Mouse (Mus musculus) monocyte, adult 2 months (primary cell): ENCODE data around the gene Josd2.
A peak's percentile ranks its signal among the peaks of the same experiment; 100 is the strongest.

Experiments
- DNase-seq, 2 experiments: peaks; one replicate each; pipeline ENCODE4 v3.0.0; 2022; ENCODE audit warnings: low spot score in 2 of 2, low read depth in 1 of 2

Josd2 gene

DNA sequence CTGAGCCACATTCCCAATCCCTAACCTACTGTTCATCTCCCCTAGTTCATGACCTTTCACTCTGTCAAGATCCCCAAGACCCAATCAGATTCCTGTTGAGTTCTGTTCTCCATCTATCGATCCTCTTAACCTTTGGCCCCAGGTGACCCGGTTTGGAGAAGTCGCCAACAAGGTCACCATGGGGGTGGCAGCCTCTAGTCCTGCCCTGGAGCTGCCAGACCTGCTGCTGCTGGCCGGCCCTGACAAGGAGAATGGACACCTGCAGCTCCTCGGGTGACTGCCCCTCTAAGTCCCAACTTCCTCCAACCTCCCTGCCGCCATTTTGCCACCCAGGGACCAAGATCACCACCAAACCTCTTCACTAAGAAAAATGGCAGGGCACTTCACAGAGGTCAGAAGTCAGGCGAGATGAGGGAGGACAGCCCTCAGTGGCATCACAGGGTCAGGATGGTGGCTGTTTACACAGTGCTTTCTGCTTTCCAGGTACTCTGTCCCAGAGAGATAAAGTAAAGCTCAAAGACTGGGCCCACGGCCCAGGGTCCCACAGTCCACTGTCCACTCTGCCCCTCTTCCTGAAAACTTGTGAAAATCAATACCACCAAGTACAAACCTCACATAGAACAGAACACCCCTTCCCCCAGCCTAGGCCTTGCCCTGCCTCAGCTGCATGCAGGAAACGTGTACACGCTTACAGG lies 29.7 kb downstream of the Josd2 start:
- no peak for DNase-seq

DNA sequence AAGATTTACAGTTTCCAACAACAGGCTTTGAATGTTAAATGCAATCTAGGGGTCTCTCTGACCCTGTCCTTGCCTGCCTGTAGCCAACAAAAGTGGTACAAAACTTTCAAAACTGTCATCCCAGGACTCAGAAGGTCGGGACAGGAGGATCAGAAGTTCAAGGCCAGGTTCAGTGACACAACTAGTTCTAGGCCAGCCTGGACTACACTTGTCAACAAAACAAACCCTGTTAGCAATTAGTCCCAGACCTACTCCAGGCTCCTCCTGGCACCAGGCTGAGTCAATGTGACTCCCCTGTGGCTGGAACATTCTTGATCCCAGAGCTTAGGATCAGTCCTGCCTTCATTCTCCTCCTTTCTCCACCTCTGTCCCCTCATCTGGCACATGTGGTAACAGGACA lies 31.1 kb downstream of the Josd2 start:
- DNase-seq: no peak

DNA sequence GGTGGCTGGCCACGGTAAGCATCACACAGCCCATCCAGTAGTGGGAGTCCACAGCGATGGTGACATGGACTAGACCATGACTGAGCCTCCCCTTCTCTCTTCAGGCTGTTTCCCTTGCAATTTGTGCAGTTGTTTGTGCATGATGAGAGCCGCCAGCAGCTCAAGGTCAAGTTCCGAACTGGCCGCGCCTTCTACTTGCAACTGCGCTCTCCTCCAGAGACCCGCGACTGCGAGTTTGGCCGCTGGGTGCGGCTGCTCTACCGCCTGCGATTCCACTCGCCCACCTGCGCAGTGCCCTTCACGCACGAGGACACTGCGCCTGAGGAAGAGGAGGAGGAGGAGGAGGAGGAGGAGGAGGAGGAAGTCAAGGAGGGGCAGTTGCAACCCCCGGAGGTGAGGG lies 32.3 kb downstream of the Josd2 start:
- DNase-seq: no peak

DNA sequence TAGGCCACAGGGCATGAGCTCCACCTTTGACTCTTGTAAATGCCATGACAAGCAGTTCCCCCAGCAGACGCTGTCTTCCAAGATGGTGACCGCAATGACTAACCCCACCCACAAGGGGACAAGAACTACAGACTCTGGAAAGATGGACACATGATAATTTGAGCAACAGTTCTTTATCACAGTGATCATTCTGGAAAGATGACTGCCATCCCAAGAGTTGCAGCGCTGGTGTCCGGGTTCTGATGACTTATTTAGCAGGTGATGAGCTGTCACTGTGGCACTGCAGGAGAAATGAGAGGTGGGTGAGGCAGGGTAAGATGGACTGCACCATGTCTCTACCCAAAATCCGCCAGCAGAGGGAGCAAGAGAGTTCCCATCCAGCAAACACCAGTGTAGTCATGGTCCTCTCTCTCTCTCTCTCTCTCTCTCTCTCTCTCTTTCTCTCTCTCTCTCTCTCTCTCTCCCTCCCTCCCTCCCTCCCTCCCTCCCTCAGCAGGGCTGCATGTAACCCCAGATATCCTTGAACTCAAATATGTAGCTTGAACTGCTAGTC lies 33.9 kb downstream of the Josd2 start:
- DNase-seq: peak; percentile 33 to 61

DNA sequence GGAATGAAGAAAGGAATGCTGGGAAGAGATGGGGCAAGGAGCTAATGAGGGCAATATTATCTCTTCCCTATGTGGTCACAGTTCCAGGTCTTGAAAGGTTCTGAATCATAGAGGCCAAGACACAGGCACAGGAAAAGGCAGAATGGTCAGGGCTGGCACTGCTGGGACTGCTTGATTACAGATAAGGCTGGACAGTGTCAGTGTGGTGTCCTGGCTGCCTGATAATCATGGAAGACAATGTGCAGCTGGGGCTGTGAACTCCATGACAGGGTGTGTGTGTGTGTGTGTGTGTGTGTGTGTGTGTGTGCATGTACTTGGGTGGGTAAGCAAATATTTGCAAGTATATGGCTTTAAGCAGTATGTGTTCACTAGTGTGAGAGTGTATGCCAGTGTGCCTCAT lies 39.7 kb downstream of the Josd2 start:
- DNase-seq: no peak

DNA sequence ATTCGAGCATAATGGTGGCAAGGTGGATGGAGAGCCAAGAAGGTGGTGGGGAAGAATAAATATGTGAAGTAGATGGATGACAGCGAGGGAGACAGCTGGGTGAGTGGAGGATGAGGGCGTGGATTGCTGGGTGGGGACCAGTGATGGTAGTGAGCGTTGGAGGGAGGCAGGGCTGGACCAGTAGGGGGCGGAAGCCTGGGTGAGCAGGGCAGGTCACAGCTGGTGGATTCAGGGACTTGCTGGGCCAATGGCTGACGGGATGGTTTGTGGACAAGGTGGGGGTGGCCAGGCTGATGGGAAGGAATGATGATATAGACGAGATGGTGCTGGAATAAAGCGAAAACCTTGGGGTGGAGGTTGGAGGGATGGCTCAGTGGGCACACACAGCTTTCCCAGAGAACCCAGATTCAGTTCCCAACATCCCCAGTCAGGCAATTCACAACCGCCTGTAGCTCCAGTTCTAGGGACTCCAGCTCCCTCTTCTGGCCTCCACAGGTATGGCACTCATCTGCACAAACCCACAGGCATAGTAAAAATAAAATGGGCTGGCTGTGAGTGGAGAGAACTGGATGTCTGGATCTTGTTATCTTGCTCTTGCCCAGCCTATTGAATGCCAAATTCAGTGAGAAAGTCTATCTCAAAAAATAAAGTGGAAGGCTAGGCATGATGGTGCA lies 51.6 kb downstream of the Josd2 start:
- DNase-seq: no peak

DNA sequence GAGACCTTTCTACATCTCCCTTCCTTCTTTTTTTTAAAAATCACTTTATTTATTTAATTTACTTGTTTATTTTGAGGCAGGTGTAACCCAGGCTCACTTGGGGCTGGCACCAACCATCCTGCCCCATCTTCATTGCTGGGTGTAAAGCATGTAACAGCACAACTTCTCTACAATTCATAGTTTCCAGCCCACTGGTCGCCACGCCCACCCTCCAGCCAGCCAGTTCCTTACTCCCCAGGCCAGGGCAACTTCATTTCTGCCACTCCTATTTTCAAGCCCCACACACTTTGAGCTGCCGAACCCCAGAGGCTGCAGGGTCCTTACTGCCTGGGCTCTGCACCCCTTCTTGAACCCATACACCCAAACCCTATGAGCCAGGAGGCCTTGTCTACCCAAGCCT lies 53.2 kb downstream of the Josd2 start:
- DNase-seq: no peak
